Mouse (Mus musculus): ENCODE results near the gene Naa16.

DNA sequence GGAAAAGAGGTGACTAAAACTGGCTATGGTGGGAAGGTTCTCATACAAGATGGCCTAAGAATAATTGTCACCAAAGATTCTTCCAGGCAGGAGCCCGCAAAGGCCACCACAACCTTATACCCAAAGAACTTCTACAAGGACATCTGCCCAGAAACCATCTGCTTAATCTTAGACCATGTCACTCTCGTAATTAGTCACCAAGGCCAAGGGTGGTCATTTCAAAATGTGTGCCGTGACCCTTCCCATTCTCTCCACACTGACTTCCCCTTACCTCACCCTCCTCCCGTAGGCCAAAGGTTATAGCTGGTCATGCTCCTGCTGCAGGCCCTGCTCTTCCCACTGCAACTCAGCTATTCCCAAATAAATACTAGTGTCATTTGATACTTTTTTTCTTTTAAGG is 111.7 kb downstream of the Naa16 start:
- TF ChIP-seq POLR2A (IDR thresholded peaks at IDR 0.05; ENCODE audit: borderline replicate concordance, insufficient read depth, low read length) (no peak), CTCF (IDR thresholded peaks at IDR 0.05; ENCODE audit: borderline replicate concordance, insufficient read depth, low read depth, low read length) (no peak)

All from cerebellum, adult 2 months (tissue).